Mouse (Mus musculus) stomach, embryonic 15.5 days (tissue): ENCODE data around the gene Pusl1. TPM values are rescaled to one million over a fixed set of nuclear protein-coding genes. Genes with fewer than 3 reads are reported as not detected.

Source experiments
- ATAC-seq: fragments of 200-750 bp; cut with Nextera tagmentation; 2 replicates; pipeline ENCODE4 v1.8.0; 2017; ENCODE audit warnings: low read depth, moderate number of reproducible peaks, moderate TSS enrichment; ENCODE audit not compliant: insufficient read depth, low FRiP score
- H3K27ac ChIP-seq: fragments of 300-500 bp; sonication (generic); 2 replicates; pipeline ENCODE4 v1.5.1; 2015; ENCODE audit warnings: mild to moderate bottlenecking, inconsistent platforms
- H3K27me3 ChIP-seq: fragments of 300-500 bp; sonication (generic); replicated peaks from 2 replicates; pipeline ENCODE4 v1.6.1; 2015; ENCODE audit warnings: inconsistent platforms
- H3K36me3 ChIP-seq: fragments of 300-500 bp; sonication (generic); 2 replicates; pipeline ENCODE4 v1.6.1; 2015; ENCODE audit warnings: inconsistent platforms
- H3K4me1 ChIP-seq: fragments of 300-500 bp; sonication (generic); 2 replicates; pipeline ENCODE4 v1.6.1; 2015; ENCODE audit warnings: inconsistent platforms
- H3K4me2 ChIP-seq: fragments of 300-500 bp; sonication (generic); 2 replicates; pipeline ENCODE4 v1.6.1; 2015; ENCODE audit warnings: mild to moderate bottlenecking, inconsistent platforms
- H3K4me3 ChIP-seq: fragments of 300-500 bp; sonication (generic); replicated peaks from 2 replicates; pipeline ENCODE4 v1.5.1; 2015; ENCODE audit warnings: inconsistent platforms
- H3K9ac ChIP-seq: fragments of 300-500 bp; sonication (generic); 2 replicates; pipeline ENCODE4 v1.6.1; 2015; ENCODE audit warnings: inconsistent platforms
- H3K9me3 ChIP-seq: fragments of 300-500 bp; sonication (generic); 2 replicates; pipeline ENCODE4 v1.6.1; 2016; ENCODE audit warnings: inconsistent platforms
- WGBS: fragments of 180-500 bp; shearing (Covaris S2); methylation state at CpG from one replicate; pipeline ENCODE4 v1.1.7; 2015; 5-methylcytosine and 5-hydroxymethylcytosine counted together
- microRNA-seq: library from miRNA; unstranded; fragments of <30 nt; microRNA quantifications from one replicate; pipeline ENCODE4, GENCODE M21; 2016
- polyA plus RNA-seq: library from polyadenylated mRNA; unstranded; fragments of >200 nt; fragmentation: Nextera tagmentation; extraction: Ambion mirVana; gene quantifications from 2 replicates; pipeline ENCODE4 v1.2.1, GENCODE M21; 2015

The Pusl1 gene
- polyA plus RNA-seq, 1 experiment from 2014 or later = 51.9 TPM

GRCm38 (mm10) chr4:155839483-155839910, 52.1 kb downstream of the Pusl1 start, which contains the start of gene Mxra8:
Gene Mxra8 (plus strand): TSS chr4:155839680.
- Histone ChIP-seq H3K4me2 (peak within 1 kb of the TSS; percentile 88), H3K9ac (peak within 1 kb of the TSS; percentile 42), H3K9me3 (no peaks in the 10 kb centered on the region), H3K27ac (peak within 1 kb of the TSS; percentile 96), H3K27me3 (no peaks in the 10 kb centered on the region), H3K36me3 (0 out of 2 replicates have a peak, but pooled peaks cover 3% of the 10 kb centered on the region), H3K4me1 (peaks cover 40% of the 10 kb centered on the region), H3K4me3 (peak within 1 kb of the TSS; percentile 54)
- WGBS = 4% methylated on average over 16 of the region's 16 CpGs
- peak; percentile 85 for ATAC-seq

- no peaks in the 10 kb centered on the region for H3K9me3 ChIP-seq
- WGBS = 43% methylated on average over 8 of the region's 8 CpGs
- no peaks in the 10 kb centered on the region for H3K27me3 ChIP-seq
- no peak for ATAC-seq
- no peak overlapping the region for H3K4me3 ChIP-seq
- no peak overlapping the region for H3K9ac ChIP-seq
- H3K36me3 ChIP-seq = 0 out of 2 replicates have a peak, but pooled peaks cover 3% of the 10 kb centered on the region
- peaks cover 48% of the 10 kb centered on the region for H3K4me1 ChIP-seq
- peak overlapping the region; percentile 96 for H3K27ac ChIP-seq
- H3K4me2 ChIP-seq = peak overlapping the region; percentile 88
Measured at GRCm38 (mm10) chr4:155838187-155839153, 53.1 kb downstream of the Pusl1 start.

Small RNA genes within 50 kb of the gene (microRNA-seq; reads per million reads assigned to microRNA genes)
- gene Gm22991 = not detected

Other genes starting within 250 kb of the Pusl1 start
- not detected in 2 replicates for gene Gm10563, start 246.4 kb downstream of the Pusl1 start, polyA plus RNA-seq
- gene Mmp23, start 238.4 kb downstream of the Pusl1 start, polyA plus RNA-seq = 39.6 and 42.0 TPM in 2 replicates
- gene Mib2, start 222.6 kb downstream of the Pusl1 start, polyA plus RNA-seq = 23.3 and 24.1 TPM in 2 replicates
- gene Fndc10, start 197.4 kb downstream of the Pusl1 start, polyA plus RNA-seq = 9.0 and 10.0 TPM in 2 replicates
- 141 and 152 TPM in 2 replicates for gene Ssu72, start 187.0 kb downstream of the Pusl1 start, polyA plus RNA-seq
- 0.80 and 0.85 TPM in 2 replicates for gene Tmem240, start 157.0 kb downstream of the Pusl1 start, polyA plus RNA-seq
- 110 and 114 TPM in 2 replicates for gene Atad3a, start 130.7 kb downstream of the Pusl1 start, polyA plus RNA-seq
- gene Vwa1, start 117.1 kb downstream of the Pusl1 start, polyA plus RNA-seq = 27.6 and 28.2 TPM in 2 replicates
- 0.55 and 0.89 TPM in 2 replicates for gene Tmem88b, start 105.9 kb downstream of the Pusl1 start, polyA plus RNA-seq
- gene Ankrd65, start 101.3 kb downstream of the Pusl1 start, polyA plus RNA-seq = 0.22 TPM in 1 of 2 replicates, not detected in the other
- 195 and 219 TPM in 2 replicates for gene Mrpl20, start 88.9 kb downstream of the Pusl1 start, polyA plus RNA-seq
- 166 and 167 TPM in 2 replicates for gene Ccnl2, start 79.3 kb downstream of the Pusl1 start, polyA plus RNA-seq
- 138 and 157 TPM in 2 replicates for gene Aurkaip1, start 60.5 kb downstream of the Pusl1 start, polyA plus RNA-seq
- 110 and 121 TPM in 2 replicates for gene Mxra8, start 52.1 kb downstream of the Pusl1 start, polyA plus RNA-seq
- gene Dvl1, start 44.4 kb downstream of the Pusl1 start, polyA plus RNA-seq = 13.7 and 16.0 TPM in 2 replicates
- gene Tas1r3, start 28.4 kb downstream of the Pusl1 start, polyA plus RNA-seq = 0.30 and 0.50 TPM in 2 replicates
- 14.7 and 15.7 TPM in 2 replicates for gene Cptp, start 22.3 kb downstream of the Pusl1 start, polyA plus RNA-seq
- gene Ints11, start 22.2 kb downstream of the Pusl1 start, polyA plus RNA-seq = 59.7 and 60.7 TPM in 2 replicates
- 17.0 and 17.5 TPM in 2 replicates for gene Acap3, start within 50 bp of the Pusl1 start, polyA plus RNA-seq
- gene Ube2j2, start 52.0 kb upstream of the Pusl1 start, polyA plus RNA-seq = 100 and 102 TPM in 2 replicates
- 46.2 and 49.1 TPM in 2 replicates for gene C1qtnf12, start 70.5 kb upstream of the Pusl1 start, polyA plus RNA-seq
- gene B3galt6, start 100.9 kb upstream of the Pusl1 start, polyA plus RNA-seq = 14.4 and 14.6 TPM in 2 replicates
- gene Sdf4, start 101.1 kb upstream of the Pusl1 start, polyA plus RNA-seq = 154 and 168 TPM in 2 replicates
- 0.64 and 1.1 TPM in 2 replicates for gene Tnfrsf4, start 122.1 kb upstream of the Pusl1 start, polyA plus RNA-seq
- gene Tnfrsf18, start 134.4 kb upstream of the Pusl1 start, polyA plus RNA-seq = 2.3 and 2.5 TPM in 2 replicates
- gene Ttll10, start 167.6 kb upstream of the Pusl1 start, polyA plus RNA-seq = 4.1 and 5.0 TPM in 2 replicates
- gene 9430015G10Rik, start 218.2 kb upstream of the Pusl1 start, polyA plus RNA-seq = 27.3 and 29.9 TPM in 2 replicates
- 0.39 and 0.44 TPM in 2 replicates for gene Rnf223, start 238.7 kb upstream of the Pusl1 start, polyA plus RNA-seq